Comparison of ENCODE assay signal across 1 mouse cellular context in genomic region chr12:98258845-98259517, GRCm38 (mm10).
TF ChIP-seq lines count a peak whose summit lies in the region.

TSS of gene Galc (minus strand) at chr12:98259459.

TF ChIP-seq in CH12.LX, 34 proteins besides CTCF, POLR2A, EP300 and RAD21 (continued from another document):
- TF ChIP-seq USF2 (conservative IDR thresholded peaks at IDR 0.05; ENCODE audit: low read depth, low read length): no peak
- no peak for TF ChIP-seq MAFK (IDR thresholded peaks at IDR 0.05; ENCODE audit: insufficient replicate concordance, low read length)
- TF ChIP-seq CHD2 (IDR thresholded peaks at IDR 0.05; ENCODE audit: low read length): peak; percentile 70
- no peak for TF ChIP-seq ZKSCAN1 (IDR thresholded peaks at IDR 0.05; ENCODE audit: borderline replicate concordance, low read depth, low read length)
- TF ChIP-seq MAZ (IDR thresholded peaks at IDR 0.05; ENCODE audit: low read depth, low read length): peak; percentile 79; the same call in 1 of the 2 replicates
- TF ChIP-seq MXI1 (IDR thresholded peaks at IDR 0.05; ENCODE audit: low read depth, low read length): peak; percentile 30
- TF ChIP-seq ZMIZ1 (IDR thresholded peaks at IDR 0.05; ENCODE audit: low read depth, low read length): peak; percentile 43; the same call in 1 of the 2 replicates
- TF ChIP-seq RCOR1 (conservative IDR thresholded peaks at IDR 0.05; ENCODE audit: low read depth, low read length): no peak
- TF ChIP-seq NELFE (IDR thresholded peaks at IDR 0.05; ENCODE audit: low read depth, low read length): 0 out of 2 replicates have a peak, but pooled peaks have one; percentile 31
- TF ChIP-seq GABPA (IDR thresholded peaks at IDR 0.05; ENCODE audit: insufficient replicate concordance, low read depth, low read length): no peak
- TF ChIP-seq MYC (IDR thresholded peaks at IDR 0.05; ENCODE audit: low read depth, low read length): no peak
